Mouse (Mus musculus): Measurements from ENCODE around the gene Fgfr2. TPM values are rescaled to one million over a fixed set of nuclear protein-coding genes. Genes with fewer than 3 reads are reported as not detected.

The Fgfr2 gene
- polyA plus RNA-seq, 1 experiment from 2014 or later: 169 TPM

GRCm38 (mm10) chr7:132853946-132854345, 269.2 kb downstream of the Fgfr2 start:
- Histone ChIP-seq H3K4me1 (ENCODE audit: control insufficient read depth, insufficient read depth, low read length) (no peaks in the 10 kb centered on the region), H3K27ac (ENCODE audit: low read length) (no peak overlapping the region), H3K36me3 (ENCODE audit: control insufficient read depth, insufficient read depth, low read length) (peaks cover 7% of the 10 kb centered on the region), H3K9me3 (ENCODE audit: control insufficient read depth, low read depth, low read length) (no peaks in the 10 kb centered on the region), H3K4me2 (replicated peaks; ENCODE audit: low read depth, low read length) (no peak overlapping the region), H3K4me3 (ENCODE audit: low read depth, low read length) (no peak overlapping the region), H3K9ac (replicated peaks; ENCODE audit: low read depth, low read length) (no peak overlapping the region), H3K27me3 (ENCODE audit: control insufficient read depth, insufficient read depth, low read length) (no peaks in the 10 kb centered on the region)
- 55% methylated on average over 4 of the region's 4 CpGs for WGBS
- ATAC-seq (ENCODE audit: insufficient number of reproducible peaks, insufficient read depth, low FRiP score, low read depth): no peak

GRCm38 (mm10) chr7:132853361-132853760, 269.8 kb downstream of the Fgfr2 start:
- peaks cover 11% of the 10 kb centered on the region for H3K36me3 ChIP-seq (ENCODE audit: control insufficient read depth, insufficient read depth, low read length)
- no peaks in the 10 kb centered on the region for H3K4me1 ChIP-seq (ENCODE audit: control insufficient read depth, insufficient read depth, low read length)
- ATAC-seq (ENCODE audit: insufficient number of reproducible peaks, insufficient read depth, low FRiP score, low read depth): no peak
- H3K4me2 ChIP-seq (replicated peaks; ENCODE audit: low read depth, low read length): no peak overlapping the region
- no peaks in the 10 kb centered on the region for H3K27me3 ChIP-seq (ENCODE audit: control insufficient read depth, insufficient read depth, low read length)
- H3K27ac ChIP-seq (ENCODE audit: low read length): no peak overlapping the region
- H3K9me3 ChIP-seq (ENCODE audit: control insufficient read depth, low read depth, low read length): no peaks in the 10 kb centered on the region
- no peak overlapping the region for H3K4me3 ChIP-seq (ENCODE audit: low read depth, low read length)
- 92% methylated on average over 6 of the region's 6 CpGs for WGBS
- H3K9ac ChIP-seq (replicated peaks; ENCODE audit: low read depth, low read length): no peak overlapping the region

GRCm38 (mm10) chr7:132852173-132852844, 270.8 kb downstream of the Fgfr2 start, which contains the start of gene Eef1akmt2:
TSS of gene Eef1akmt2 (minus strand) at chr7:132852673.
- Histone ChIP-seq H3K4me2 (replicated peaks; ENCODE audit: low read depth, low read length) (peak within 1 kb of the TSS; percentile 65), H3K9me3 (ENCODE audit: control insufficient read depth, low read depth, low read length) (no peaks in the 10 kb centered on the region), H3K27me3 (ENCODE audit: control insufficient read depth, insufficient read depth, low read length) (no peaks in the 10 kb centered on the region), H3K4me1 (ENCODE audit: control insufficient read depth, insufficient read depth, low read length) (no peaks in the 10 kb centered on the region), H3K36me3 (ENCODE audit: control insufficient read depth, insufficient read depth, low read length) (peaks cover 19% of the 10 kb centered on the region), H3K27ac (ENCODE audit: low read length) (peak within 1 kb of the TSS; percentile 97), H3K4me3 (ENCODE audit: low read depth, low read length) (peak within 1 kb of the TSS; percentile 84), H3K9ac (replicated peaks; ENCODE audit: low read depth, low read length) (peak within 1 kb of the TSS; percentile 57)
- WGBS: under 1% methylated on average over 37 of the region's 37 CpGs
- peak; percentile 95 for ATAC-seq (ENCODE audit: insufficient number of reproducible peaks, insufficient read depth, low FRiP score, low read depth)

GRCm38 (mm10) chr7:132843152-132843551, 280.0 kb downstream of the Fgfr2 start:
- Histone ChIP-seq H3K4me3 (ENCODE audit: low read depth, low read length) (no peak overlapping the region), H3K27me3 (ENCODE audit: control insufficient read depth, insufficient read depth, low read length) (no peaks in the 10 kb centered on the region), H3K9me3 (ENCODE audit: control insufficient read depth, low read depth, low read length) (no peaks in the 10 kb centered on the region), H3K4me1 (ENCODE audit: control insufficient read depth, insufficient read depth, low read length) (no peaks in the 10 kb centered on the region), H3K9ac (replicated peaks; ENCODE audit: low read depth, low read length) (no peak overlapping the region), H3K36me3 (ENCODE audit: control insufficient read depth, insufficient read depth, low read length) (peaks cover 13% of the 10 kb centered on the region), H3K4me2 (replicated peaks; ENCODE audit: low read depth, low read length) (no peak overlapping the region), H3K27ac (ENCODE audit: low read length) (no peak overlapping the region)
- 93% methylated on average over 3 of the region's 3 CpGs for WGBS
- ATAC-seq (ENCODE audit: insufficient number of reproducible peaks, insufficient read depth, low FRiP score, low read depth): no peak

GRCm38 (mm10) chr7:132842455-132842854, 280.7 kb downstream of the Fgfr2 start:
- no peak overlapping the region for H3K27ac ChIP-seq (ENCODE audit: low read length)
- 93% methylated on average over 1 of the region's 1 CpGs for WGBS
- H3K9me3 ChIP-seq (ENCODE audit: control insufficient read depth, low read depth, low read length): no peaks in the 10 kb centered on the region
- H3K9ac ChIP-seq (replicated peaks; ENCODE audit: low read depth, low read length): no peak overlapping the region
- H3K4me2 ChIP-seq (replicated peaks; ENCODE audit: low read depth, low read length): no peak overlapping the region
- H3K4me3 ChIP-seq (ENCODE audit: low read depth, low read length): no peak overlapping the region
- no peaks in the 10 kb centered on the region for H3K27me3 ChIP-seq (ENCODE audit: control insufficient read depth, insufficient read depth, low read length)
- no peak for ATAC-seq (ENCODE audit: insufficient number of reproducible peaks, insufficient read depth, low FRiP score, low read depth)
- peaks cover 8% of the 10 kb centered on the region for H3K36me3 ChIP-seq (ENCODE audit: control insufficient read depth, insufficient read depth, low read length)
- H3K4me1 ChIP-seq (ENCODE audit: control insufficient read depth, insufficient read depth, low read length): no peaks in the 10 kb centered on the region

GRCm38 (mm10) chr7:132841287-132841686, 281.9 kb downstream of the Fgfr2 start:
- H3K9me3 ChIP-seq (ENCODE audit: control insufficient read depth, low read depth, low read length): no peaks in the 10 kb centered on the region
- ATAC-seq (ENCODE audit: insufficient number of reproducible peaks, insufficient read depth, low FRiP score, low read depth): no peak
- H3K4me3 ChIP-seq (ENCODE audit: low read depth, low read length): no peak overlapping the region
- 82% methylated on average over 5 of the region's 5 CpGs for WGBS
- no peak overlapping the region for H3K9ac ChIP-seq (replicated peaks; ENCODE audit: low read depth, low read length)
- no peaks in the 10 kb centered on the region for H3K4me1 ChIP-seq (ENCODE audit: control insufficient read depth, insufficient read depth, low read length)
- H3K27me3 ChIP-seq (ENCODE audit: control insufficient read depth, insufficient read depth, low read length): no peaks in the 10 kb centered on the region
- H3K4me2 ChIP-seq (replicated peaks; ENCODE audit: low read depth, low read length): no peak overlapping the region
- H3K27ac ChIP-seq (ENCODE audit: low read length): no peak overlapping the region
- H3K36me3 ChIP-seq (ENCODE audit: control insufficient read depth, insufficient read depth, low read length): peaks cover 9% of the 10 kb centered on the region

GRCm38 (mm10) chr7:132830955-132831354, 292.2 kb downstream of the Fgfr2 start:
- H3K4me2 ChIP-seq (replicated peaks; ENCODE audit: low read depth, low read length): no peak overlapping the region
- no peaks in the 10 kb centered on the region for H3K9me3 ChIP-seq (ENCODE audit: control insufficient read depth, low read depth, low read length)
- WGBS: 74% methylated on average over 4 of the region's 4 CpGs
- no peaks in the 10 kb centered on the region for H3K27me3 ChIP-seq (ENCODE audit: control insufficient read depth, insufficient read depth, low read length)
- H3K36me3 ChIP-seq (ENCODE audit: control insufficient read depth, insufficient read depth, low read length): peaks cover 19% of the 10 kb centered on the region
- H3K4me1 ChIP-seq (ENCODE audit: control insufficient read depth, insufficient read depth, low read length): no peaks in the 10 kb centered on the region
- no peak overlapping the region for H3K4me3 ChIP-seq (ENCODE audit: low read depth, low read length)
- no peak for ATAC-seq (ENCODE audit: insufficient number of reproducible peaks, insufficient read depth, low FRiP score, low read depth)
- H3K9ac ChIP-seq (replicated peaks; ENCODE audit: low read depth, low read length): no peak overlapping the region
- no peak overlapping the region for H3K27ac ChIP-seq (ENCODE audit: low read length)

GRCm38 (mm10) chr7:132824346-132825022, 298.7 kb downstream of the Fgfr2 start:
- Histone ChIP-seq H3K4me1 (ENCODE audit: control insufficient read depth, insufficient read depth, low read length) (no peaks in the 10 kb centered on the region), H3K9ac (replicated peaks; ENCODE audit: low read depth, low read length) (no peak overlapping the region), H3K4me2 (replicated peaks; ENCODE audit: low read depth, low read length) (no peak overlapping the region), H3K9me3 (ENCODE audit: control insufficient read depth, low read depth, low read length) (no peaks in the 10 kb centered on the region), H3K4me3 (ENCODE audit: low read depth, low read length) (no peak overlapping the region), H3K27me3 (ENCODE audit: control insufficient read depth, insufficient read depth, low read length) (no peaks in the 10 kb centered on the region), H3K27ac (ENCODE audit: low read length) (no peak overlapping the region), H3K36me3 (ENCODE audit: control insufficient read depth, insufficient read depth, low read length) (peaks cover 14% of the 10 kb centered on the region; the same call in 1 of the 2 replicates)
- no peak for ATAC-seq (ENCODE audit: insufficient number of reproducible peaks, insufficient read depth, low FRiP score, low read depth)
- 19% methylated on average over 1 of the region's 1 CpGs for WGBS

Measured in stomach, embryonic 14.5 days (tissue).